Mouse (Mus musculus) myocyte (in vitro differentiated cells): Measurements from ENCODE around the gene 1700001C19Rik. TPM values are rescaled to one million over a fixed set of nuclear protein-coding genes. Genes with fewer than 3 reads are reported as not detected.

Experiments
- H3K27me3 ChIP-seq: one replicate; pipeline ENCODE4 v1.6.1; 2011; ENCODE audit not compliant: control insufficient read depth, insufficient read depth, insufficient read length
- H3K36me3 ChIP-seq: one replicate; pipeline ENCODE4 v1.6.1; 2011; ENCODE audit not compliant: control insufficient read depth, insufficient read depth
- H3K4me2 ChIP-seq: one replicate; pipeline ENCODE4 v1.6.1; 2011; ENCODE audit warnings: low read depth, control low read depth
- H3K4me3 ChIP-seq: one replicate; pipeline ENCODE4 v1.5.1; 2011; ENCODE audit warnings: mild to moderate bottlenecking, control low read depth, moderate library complexity
- H3K79me2 ChIP-seq: one replicate; pipeline ENCODE4 v1.6.1; 2011; ENCODE audit not compliant: control insufficient read depth, insufficient read depth
- H3ac ChIP-seq: one replicate; pipeline ENCODE4 v1.6.1; 2011; ENCODE audit not compliant: control insufficient read depth, insufficient read length
- CEBPB ChIP-seq: IDR thresholded peaks from 2 replicates; pipeline ENCODE4 v1.6.1; 2011; ENCODE audit warnings: mild to moderate bottlenecking, moderate library complexity; ENCODE audit not compliant: poor library complexity, insufficient read depth, severe bottlenecking
- E2F4 ChIP-seq: IDR thresholded peaks from one replicate; pipeline ENCODE4 v1.6.1; 2011; ENCODE audit warnings: mild to moderate bottlenecking, control low read depth, moderate library complexity; ENCODE audit not compliant: insufficient read depth
- MAX ChIP-seq: IDR thresholded peaks from one replicate; pipeline ENCODE4 v1.6.1; 2011; ENCODE audit warnings: low read depth, mild to moderate bottlenecking, control low read depth
- MYOD1 ChIP-seq, 3 experiments: IDR thresholded peaks; one replicate each; pipeline ENCODE4 v1.6.1; 2011; ENCODE audit warnings: control low read depth in 2 of 3, low read depth in 2 of 3, mild to moderate bottlenecking in 2 of 3, moderate library complexity in 1 of 3; ENCODE audit not compliant: insufficient read length in 2 of 3, control insufficient read depth in 1 of 3
- MYOG ChIP-seq, 3 experiments: IDR thresholded peaks; one replicate each; pipeline ENCODE4 v1.6.1; 2011; ENCODE audit warnings: control low read depth in 2 of 3, low read depth in 2 of 3, mild to moderate bottlenecking in 2 of 3; ENCODE audit not compliant: insufficient read length in 2 of 3, control insufficient read depth in 1 of 3, insufficient read depth in 1 of 3
- POLR2A ChIP-seq: IDR thresholded peaks from one replicate; pipeline ENCODE4 v1.6.1; 2011; ENCODE audit warnings: low read depth, mild to moderate bottlenecking, control low read depth, moderate library complexity; ENCODE audit not compliant: insufficient read length
- POLR2AphosphoS2 ChIP-seq: IDR thresholded peaks from one replicate; pipeline ENCODE4 v1.6.1; 2011; ENCODE audit warnings: low read depth, control low read depth; ENCODE audit not compliant: insufficient read length
- REST ChIP-seq: IDR thresholded peaks from one replicate; pipeline ENCODE4 v1.6.1; 2011; ENCODE audit warnings: mild to moderate bottlenecking, control low read depth, moderate library complexity; ENCODE audit not compliant: insufficient read depth, insufficient read length
- SRF ChIP-seq: IDR thresholded peaks from one replicate; pipeline ENCODE4 v1.6.1; 2011; ENCODE audit warnings: low read depth; ENCODE audit not compliant: control insufficient read depth, insufficient read length
- TCF12 ChIP-seq: IDR thresholded peaks from one replicate; pipeline ENCODE4 v1.6.1; 2011; ENCODE audit warnings: mild to moderate bottlenecking, control low read depth; ENCODE audit not compliant: poor library complexity, insufficient read depth, severe bottlenecking
- TCF3 ChIP-seq: IDR thresholded peaks from one replicate; pipeline ENCODE4 v1.6.1; 2011; ENCODE audit warnings: low read depth, control low read depth; ENCODE audit not compliant: insufficient read length
- USF1 ChIP-seq: IDR thresholded peaks from one replicate; pipeline ENCODE4 v1.6.1; 2011; ENCODE audit warnings: low read depth, mild to moderate bottlenecking, control low read depth, moderate library complexity
- polyA plus RNA-seq: library from polyadenylated mRNA; unstranded; fragments of >200 nt; fragmentation: generic; extraction: Trizol; gene quantifications from one replicate; pipeline ENCODE4 v1.2.1, GENCODE M21; 2012; ENCODE audit warnings: missing spikeins

1700001C19Rik gene
- polyA plus RNA-seq, 1 experiment, result not detected

DNA sequence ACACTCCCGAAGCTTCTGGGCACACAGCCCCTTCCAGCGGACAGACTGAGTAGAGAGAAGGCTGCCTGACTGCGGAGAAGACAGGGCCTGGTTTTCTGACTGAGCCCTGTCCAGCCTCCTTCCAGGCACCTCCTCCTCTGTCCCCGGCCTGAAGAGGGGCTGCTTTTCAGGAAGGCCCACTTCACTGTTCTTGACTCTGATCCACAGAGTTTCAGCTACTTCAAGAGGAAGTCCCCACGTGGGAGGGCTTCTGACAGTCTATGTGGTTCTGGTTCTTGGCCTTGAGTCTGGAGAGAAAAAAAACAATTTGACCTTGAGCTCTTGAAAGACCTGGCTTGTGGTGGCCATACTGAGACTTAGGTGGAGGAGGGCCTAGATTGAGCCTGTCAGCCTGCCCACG, 6.9 kb upstream of the 1700001C19Rik start:
- no peak overlapping the region for H3K4me2 ChIP-seq
- H3K27me3 ChIP-seq, result peaks cover 12% of the 10 kb centered on the region
- TF ChIP-seq POLR2AphosphoS2 (no peak), MYOD1 (IDR thresholded peaks at IDR 0.05; ENCODE audit: control insufficient read depth in 1 of 3, insufficient read length in 2 of 3, low read depth in 2 of 3) (no peak), MYOG (IDR thresholded peaks at IDR 0.05; ENCODE audit: control insufficient read depth in 1 of 3, insufficient read depth in 1 of 3, insufficient read length in 2 of 3, low read depth in 2 of 3) (no peak), POLR2A (no peak), CEBPB (no peak), TCF12 (no peak), TCF3 (no peak), REST (no peak), USF1 (no peak), SRF (no peak), MAX (no peak), E2F4 (no peak)
- no peaks in the 10 kb centered on the region for H3K79me2 ChIP-seq
- H3ac ChIP-seq, result no peak overlapping the region
- H3K36me3 ChIP-seq, result no peaks in the 10 kb centered on the region
- no peak overlapping the region for H3K4me3 ChIP-seq

DNA sequence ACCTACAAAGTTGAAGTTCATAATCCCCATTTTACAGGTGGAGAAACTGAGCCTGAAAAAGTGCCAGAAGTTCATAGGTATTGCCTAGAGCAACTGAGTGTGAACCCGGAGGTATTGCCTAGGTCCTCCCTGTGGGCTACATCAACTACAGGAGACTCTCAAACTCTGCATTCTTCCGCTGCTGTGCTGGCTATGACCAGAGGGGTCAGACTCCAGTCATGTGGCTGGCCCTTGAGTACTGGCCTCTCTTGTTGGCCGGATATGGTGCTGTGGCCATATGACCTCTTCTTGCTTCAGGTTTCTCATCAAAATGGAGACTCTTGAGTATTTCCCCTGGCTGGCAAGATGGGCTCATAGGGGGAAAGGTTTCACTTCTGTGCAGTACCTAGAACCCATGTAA, 5.1 kb upstream of the 1700001C19Rik start:
- Histone ChIP-seq H3K36me3 (no peaks in the 10 kb centered on the region), H3K27me3 (peaks cover 25% of the 10 kb centered on the region), H3K4me2 (no peak overlapping the region), H3ac (no peak overlapping the region), H3K4me3 (no peak overlapping the region), H3K79me2 (no peaks in the 10 kb centered on the region)
- no peak for TF ChIP-seq USF1

DNA sequence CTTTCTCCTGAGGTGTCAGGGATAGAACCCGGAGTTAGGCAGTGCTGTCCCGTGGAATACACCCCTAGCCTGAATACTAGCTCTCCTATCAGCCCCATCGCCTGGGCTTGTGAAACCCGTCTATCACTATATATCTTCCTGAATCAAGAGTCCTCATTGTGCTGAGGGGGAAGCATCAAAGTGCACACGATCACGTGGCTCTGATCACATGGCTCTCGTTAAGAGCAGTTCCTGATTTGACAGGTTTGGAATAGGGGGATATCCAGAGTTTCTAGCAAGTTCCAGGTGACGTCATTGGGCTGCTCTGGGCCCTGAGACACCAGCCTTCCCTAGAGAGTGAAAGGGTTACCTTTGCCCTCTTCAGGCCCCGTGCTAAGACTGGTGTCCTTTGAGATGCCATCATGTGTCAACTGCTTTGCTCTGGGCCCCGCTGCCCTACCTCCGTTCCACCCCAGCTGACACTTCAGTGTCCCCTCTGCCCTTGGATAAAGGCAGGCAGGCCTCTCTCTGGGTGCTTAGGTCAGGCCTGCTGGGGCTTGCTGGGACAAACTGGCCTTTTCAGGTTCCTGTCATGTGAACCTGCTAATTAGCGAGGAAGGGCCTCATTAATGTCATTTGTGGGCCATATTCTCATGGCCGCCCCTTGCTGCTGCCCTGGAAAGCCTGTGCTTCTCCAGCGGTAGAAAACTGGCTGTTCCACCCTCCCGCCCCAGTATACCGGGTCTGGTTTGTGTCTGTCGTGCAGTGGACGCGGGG, 4.3 kb upstream of the 1700001C19Rik start:
- Histone ChIP-seq H3K27me3 (peaks cover 29% of the 10 kb centered on the region), H3ac (no peak overlapping the region), H3K4me2 (no peak overlapping the region), H3K79me2 (no peaks in the 10 kb centered on the region), H3K36me3 (no peaks in the 10 kb centered on the region), H3K4me3 (no peak overlapping the region)
- peak; percentile 20 for TF ChIP-seq USF1
- TF ChIP-seq POLR2A, result no peak

DNA sequence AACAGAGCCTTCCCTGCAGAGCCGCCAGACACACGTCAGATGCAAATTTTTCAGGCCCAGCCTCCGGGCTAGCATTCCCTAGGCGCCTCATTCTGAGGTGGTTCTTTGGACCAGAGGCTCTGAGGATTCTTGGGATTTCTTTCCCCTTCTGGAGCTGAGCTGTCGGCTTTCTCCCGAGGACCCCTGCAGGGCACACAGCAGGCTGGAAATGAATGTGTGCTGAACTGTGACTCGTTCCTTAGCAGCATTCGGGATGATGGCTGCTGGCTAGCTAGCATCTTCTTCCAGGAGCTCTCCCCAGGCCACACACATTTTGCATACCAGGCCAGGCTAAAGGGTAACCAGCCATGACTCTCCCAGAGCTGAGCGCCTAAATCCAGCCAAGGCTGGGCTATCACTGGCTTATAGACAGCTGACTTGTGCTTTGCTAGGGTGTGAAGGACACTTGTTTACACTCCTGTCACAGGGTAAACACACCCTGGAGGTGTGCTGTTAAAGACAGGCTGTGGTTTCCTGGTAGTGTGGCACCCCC, 3.2 kb upstream of the 1700001C19Rik start:
- H3K27me3 ChIP-seq, result peaks cover 25% of the 10 kb centered on the region
- no peaks in the 10 kb centered on the region for H3K36me3 ChIP-seq
- TF ChIP-seq SRF, result no peak
- no peak for TF ChIP-seq TCF3
- TF ChIP-seq CEBPB, result no peak
- TF ChIP-seq POLR2A, result no peak
- no peak for TF ChIP-seq MAX
- no peak for TF ChIP-seq USF1
- TF ChIP-seq MYOG (IDR thresholded peaks at IDR 0.05; ENCODE audit: control insufficient read depth in 1 of 3, insufficient read depth in 1 of 3, insufficient read length in 2 of 3, low read depth in 2 of 3), result no peak
- no peak overlapping the region for H3K4me2 ChIP-seq
- no peak overlapping the region for H3K4me3 ChIP-seq
- H3ac ChIP-seq, result no peak overlapping the region
- H3K79me2 ChIP-seq, result no peaks in the 10 kb centered on the region

DNA sequence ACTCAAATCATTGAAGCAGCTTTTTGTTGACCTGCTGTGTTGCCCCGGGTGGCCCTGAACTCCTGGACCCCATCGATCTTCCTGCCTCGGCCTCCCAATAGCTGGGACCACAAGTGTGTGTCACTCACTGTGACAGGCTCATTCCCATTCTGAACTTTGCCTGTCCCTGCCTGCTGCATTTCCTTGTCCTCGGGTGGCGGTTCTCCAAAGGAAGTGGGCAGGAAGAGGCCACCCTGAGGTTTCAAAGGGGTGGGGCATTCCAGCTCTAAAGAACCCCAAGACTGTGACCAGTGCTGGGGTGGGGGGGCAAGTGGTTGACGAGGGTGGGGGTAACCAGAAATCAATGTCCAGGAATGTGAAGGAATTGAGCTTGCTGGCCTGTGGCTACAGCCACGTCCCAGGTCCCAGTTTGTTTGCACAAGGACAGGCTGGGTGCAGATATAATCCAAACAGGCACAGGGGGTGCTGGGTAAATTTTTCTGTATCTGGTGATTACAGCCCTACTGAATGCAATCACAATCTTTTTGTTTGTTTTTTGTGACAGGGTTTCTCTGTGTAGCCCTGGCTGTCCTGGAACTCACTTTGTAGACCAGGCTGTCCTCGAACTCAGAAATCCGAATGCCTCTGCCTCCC, 2.3 kb upstream of the 1700001C19Rik start:
- TF ChIP-seq SRF (no peak), USF1 (no peak), POLR2AphosphoS2 (no peak), MYOD1 (IDR thresholded peaks at IDR 0.05; ENCODE audit: control insufficient read depth in 1 of 3, insufficient read length in 2 of 3, low read depth in 2 of 3) (no peak), TCF3 (no peak), POLR2A (no peak)
- Histone ChIP-seq H3K4me3 (no peak overlapping the region), H3ac (no peak overlapping the region), H3K4me2 (no peak overlapping the region), H3K36me3 (no peaks in the 10 kb centered on the region), H3K27me3 (peaks cover 25% of the 10 kb centered on the region), H3K79me2 (no peaks in the 10 kb centered on the region)
